Mouse (Mus musculus) ES-Bruce4 (cell line): ENCODE data around the gene Fam71f1. TPM values are rescaled to one million over a fixed set of nuclear protein-coding genes. Genes with fewer than 3 reads are reported as not detected.

Source experiments
- H3K27ac ChIP-seq: 2 replicates; pipeline ENCODE4 v1.5.1; 2012; ENCODE audit warnings: low read length, inconsistent platforms; ENCODE audit not compliant: insufficient read depth
- H3K27me3 ChIP-seq: 2 replicates; pipeline ENCODE4 v1.6.1; 2012; ENCODE audit warnings: mild to moderate bottlenecking, low read length, inconsistent platforms; ENCODE audit not compliant: control insufficient read depth, poor library complexity, insufficient read depth, severe bottlenecking
- H3K36me3 ChIP-seq: 2 replicates; pipeline ENCODE4 v1.6.1; 2012; ENCODE audit warnings: inconsistent platforms, mild to moderate bottlenecking, low read length, moderate library complexity; ENCODE audit not compliant: control insufficient read depth, poor library complexity, insufficient read depth, severe bottlenecking
- H3K4me1 ChIP-seq: one replicate; pipeline ENCODE4 v1.8.1; 2011; ENCODE audit warnings: low read length; ENCODE audit not compliant: control insufficient read depth, insufficient read depth
- H3K4me3 ChIP-seq: 2 replicates; pipeline ENCODE4 v1.5.1; 2011; ENCODE audit warnings: low read depth, mild to moderate bottlenecking, low read length
- H3K9ac ChIP-seq: 2 replicates; pipeline ENCODE4 v1.6.1; 2012; ENCODE audit warnings: low read depth, mild to moderate bottlenecking, inconsistent platforms; ENCODE audit not compliant: poor library complexity, severe bottlenecking
- H3K9me3 ChIP-seq: replicated peaks from 2 replicates; pipeline ENCODE4 v1.6.1; 2012; ENCODE audit warnings: mild to moderate bottlenecking, low read length, inconsistent platforms; ENCODE audit not compliant: control insufficient read depth, poor library complexity, insufficient read depth, severe bottlenecking
- CTCF ChIP-seq: IDR thresholded peaks from one replicate; pipeline ENCODE4 v1.8.1; 2011; ENCODE audit warnings: low read depth, low read length
- EP300 ChIP-seq: IDR thresholded peaks from 2 replicates; pipeline ENCODE4 v1.6.1; 2011; ENCODE audit warnings: low read depth, low read length; ENCODE audit not compliant: insufficient read depth
- POLR2A ChIP-seq: IDR thresholded peaks from one replicate; pipeline ENCODE4 v1.8.1; 2011; ENCODE audit warnings: low read length; ENCODE audit not compliant: insufficient read depth
- polyA plus RNA-seq: library from polyadenylated mRNA; stranded (reverse); fragments of >200 nt; gene quantifications from 2 replicates; pipeline ENCODE4 v1.2.4, GENCODE M21; 2011; ENCODE audit warnings: low read depth; ENCODE audit not compliant: missing spikeins, insufficient read depth, insufficient read length

The Fam71f1 gene
- polyA plus RNA-seq, 1 experiment = not detected

- peaks cover 34% of the 10 kb centered on the region for H3K36me3 ChIP-seq
- no peak overlapping the region for H3K27ac ChIP-seq
- H3K4me1 ChIP-seq = no peaks in the 10 kb centered on the region
- no peaks in the 10 kb centered on the region for H3K27me3 ChIP-seq
- no peak overlapping the region for H3K4me3 ChIP-seq
- TF ChIP-seq CTCF (no peak), POLR2A (no peak), EP300 (no peak)
- H3K9ac ChIP-seq = no peak overlapping the region
- no peaks in the 10 kb centered on the region for H3K9me3 ChIP-seq
These were observed 41.3 kb downstream of the Fam71f1 start for GRCm38 (mm10) chr6:29360211-29360610.

GRCm38 (mm10) chr6:29362246-29363128 lies 43.5 kb downstream of the Fam71f1 start:
- peaks cover 37% of the 10 kb centered on the region for H3K36me3 ChIP-seq
- no peaks in the 10 kb centered on the region for H3K9me3 ChIP-seq
- TF ChIP-seq CTCF (no peak), EP300 (no peak), POLR2A (no peak)
- no peaks in the 10 kb centered on the region for H3K4me1 ChIP-seq
- no peak overlapping the region for H3K27ac ChIP-seq
- H3K27me3 ChIP-seq = no peaks in the 10 kb centered on the region
- H3K9ac ChIP-seq = no peak overlapping the region
- no peak overlapping the region for H3K4me3 ChIP-seq

GRCm38 (mm10) chr6:29363129-29363515 lies 44.2 kb downstream of the Fam71f1 start:
- Histone ChIP-seq H3K27ac (no peak overlapping the region), H3K36me3 (peaks cover 36% of the 10 kb centered on the region), H3K9ac (no peak overlapping the region), H3K4me1 (no peaks in the 10 kb centered on the region), H3K4me3 (no peak overlapping the region), H3K27me3 (no peaks in the 10 kb centered on the region), H3K9me3 (no peaks in the 10 kb centered on the region)
- TF ChIP-seq POLR2A = no peak
- no peak for TF ChIP-seq EP300
- no peak for TF ChIP-seq CTCF

- Histone ChIP-seq H3K27ac (no peak overlapping the region), H3K9ac (no peak overlapping the region), H3K9me3 (no peaks in the 10 kb centered on the region), H3K4me1 (no peaks in the 10 kb centered on the region), H3K4me3 (no peak overlapping the region), H3K27me3 (no peaks in the 10 kb centered on the region), H3K36me3 (peaks cover 37% of the 10 kb centered on the region)
- TF ChIP-seq POLR2A (no peak), CTCF (no peak), EP300 (no peak)
These were observed 46.3 kb downstream of the Fam71f1 start for GRCm38 (mm10) chr6:29365277-29365676.

GRCm38 (mm10) chr6:29377386-29377785 lies 58.4 kb downstream of the Fam71f1 start:
- TF ChIP-seq EP300 (no peak), POLR2A (no peak), CTCF (no peak)
- no peaks in the 10 kb centered on the region for H3K4me1 ChIP-seq
- H3K27me3 ChIP-seq = no peaks in the 10 kb centered on the region
- no peaks in the 10 kb centered on the region for H3K9me3 ChIP-seq
- H3K36me3 ChIP-seq = peaks cover 29% of the 10 kb centered on the region
- H3K9ac ChIP-seq = no peak overlapping the region
- H3K4me3 ChIP-seq = no peak overlapping the region
- no peak overlapping the region for H3K27ac ChIP-seq

- Histone ChIP-seq H3K27me3 (no peaks in the 10 kb centered on the region), H3K36me3 (peaks cover 21% of the 10 kb centered on the region), H3K4me3 (no peak overlapping the region), H3K9ac (no peak overlapping the region), H3K4me1 (no peaks in the 10 kb centered on the region), H3K9me3 (no peaks in the 10 kb centered on the region), H3K27ac (no peak overlapping the region)
- TF ChIP-seq EP300 (no peak), POLR2A (no peak), CTCF (no peak)
These were observed 59.7 kb downstream of the Fam71f1 start for GRCm38 (mm10) chr6:29378678-29379077.
